Mouse (Mus musculus) kidney, postnatal 0 days (tissue): ENCODE results near the gene Inpp5k. TPM values are rescaled to one million over a fixed set of nuclear protein-coding genes. Genes with fewer than 3 reads are reported as not detected.
A peak's percentile ranks its signal among the peaks of the same experiment; 100 is the strongest.

ENCODE experiments used
- ATAC-seq: fragments of 200-750 bp; cut with Nextera tagmentation; replicated peaks from 2 replicates; pipeline ENCODE4 v1.8.0; 2017; ENCODE audit warnings: low read depth, moderate number of reproducible peaks, moderate TSS enrichment, moderate library complexity; ENCODE audit not compliant: low FRiP score
- DNase-seq: peaks from one replicate; pipeline ENCODE4 v3.0.0-alpha.2; 2016; ENCODE audit warnings: low spot score
- H3K27ac ChIP-seq: fragments of 300-500 bp; sonication (generic); 2 replicates; pipeline ENCODE4 v1.5.1; 2014; ENCODE audit warnings: mild to moderate bottlenecking
- H3K27me3 ChIP-seq: fragments of 300-500 bp; sonication (generic); 2 replicates; pipeline ENCODE4 v1.6.1; 2014; ENCODE audit warnings: low read length, mixed read lengths; ENCODE audit not compliant: insufficient read depth
- H3K36me3 ChIP-seq: fragments of 300-500 bp; sonication (generic); 2 replicates; pipeline ENCODE4 v1.6.1; 2014; ENCODE audit warnings: low read length, mixed read lengths; ENCODE audit not compliant: insufficient read depth
- H3K4me1 ChIP-seq: fragments of 300-500 bp; sonication (generic); replicated peaks from 2 replicates; pipeline ENCODE4 v1.6.1; 2014; ENCODE audit warnings: antibody characterized with exemption, low read length, mixed read lengths; ENCODE audit not compliant: insufficient read depth
- H3K4me2 ChIP-seq: fragments of 300-500 bp; sonication (generic); 2 replicates; pipeline ENCODE4 v1.6.1; 2014; ENCODE audit warnings: mild to moderate bottlenecking, low read length, moderate library complexity, mixed read lengths
- H3K4me3 ChIP-seq: fragments of 300-500 bp; sonication (generic); replicated peaks from 2 replicates; pipeline ENCODE4 v1.5.1; 2014; ENCODE audit warnings: low read depth, low read length
- H3K9ac ChIP-seq: fragments of 300-500 bp; sonication (generic); 2 replicates; pipeline ENCODE4 v1.6.1; 2014; ENCODE audit warnings: low read depth, low read length
- H3K9me3 ChIP-seq: fragments of 300-500 bp; sonication (generic); replicated peaks from 2 replicates; pipeline ENCODE4 v1.6.1; 2016; ENCODE audit warnings: low read length, inconsistent platforms, mixed read lengths
- CTCF ChIP-seq: IDR thresholded peaks from 2 replicates; pipeline ENCODE4 v1.5.1; 2016; ENCODE audit warnings: antibody characterized with exemption, low read depth, mild to moderate bottlenecking, moderate library complexity
- WGBS: fragments of 180-500 bp; shearing (Covaris S2); extraction: QIAGEN DNeasy Blood & Tissue Kit; methylation state at CpG from one replicate; pipeline ENCODE4 v1.1.7; 2014; 5-methylcytosine and 5-hydroxymethylcytosine counted together
- polyA plus RNA-seq: library from polyadenylated mRNA; unstranded; fragments of >200 nt; fragmentation: Nextera tagmentation; extraction: Ambion mirVana; gene quantifications from 2 replicates; pipeline ENCODE4 v1.2.1, GENCODE M21; 2015

Gene Inpp5k
- polyA plus RNA-seq, 1 experiment from 2014 or later: 38.6 TPM

DNA sequence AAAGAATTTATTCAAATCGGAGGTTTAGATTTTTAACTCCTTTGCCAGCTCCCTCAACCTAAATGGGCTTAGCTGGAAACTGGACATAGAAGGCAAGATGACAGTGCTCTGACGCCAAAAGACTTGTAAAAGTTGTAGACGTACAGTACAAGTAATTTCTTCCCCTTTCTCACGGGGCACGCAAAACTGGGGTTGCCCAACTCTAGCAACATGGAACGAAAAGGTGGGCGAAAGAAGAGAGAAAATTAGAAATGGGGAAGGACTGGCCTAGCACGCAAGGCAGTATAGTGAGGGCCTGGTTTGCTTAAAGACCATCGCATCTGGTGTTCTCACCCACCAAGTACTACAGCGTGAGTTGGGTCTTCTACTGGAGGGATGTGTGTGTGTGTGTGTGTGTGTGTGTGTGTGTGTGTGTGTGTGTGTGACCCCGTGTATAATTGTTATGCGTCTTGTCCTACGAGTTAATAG lies 20.2 kb downstream of the Inpp5k start:
- DNase-seq: no peak
- Histone ChIP-seq H3K27me3 (no peaks in the 10 kb centered on the region), H3K4me3 (peak overlapping the region; percentile 78), H3K9ac (peak overlapping the region; percentile 84), H3K4me1 (peaks cover 20% of the 10 kb centered on the region), H3K4me2 (peak overlapping the region; percentile 93), H3K9me3 (no peaks in the 10 kb centered on the region), H3K36me3 (0 out of 2 replicates have a peak, but pooled peaks cover 3% of the 10 kb centered on the region), H3K27ac (peak overlapping the region; percentile 97)
- no peak for ATAC-seq
- TF ChIP-seq CTCF: no peak
- WGBS: 36% methylated on average over 13 of the region's 13 CpGs

DNA sequence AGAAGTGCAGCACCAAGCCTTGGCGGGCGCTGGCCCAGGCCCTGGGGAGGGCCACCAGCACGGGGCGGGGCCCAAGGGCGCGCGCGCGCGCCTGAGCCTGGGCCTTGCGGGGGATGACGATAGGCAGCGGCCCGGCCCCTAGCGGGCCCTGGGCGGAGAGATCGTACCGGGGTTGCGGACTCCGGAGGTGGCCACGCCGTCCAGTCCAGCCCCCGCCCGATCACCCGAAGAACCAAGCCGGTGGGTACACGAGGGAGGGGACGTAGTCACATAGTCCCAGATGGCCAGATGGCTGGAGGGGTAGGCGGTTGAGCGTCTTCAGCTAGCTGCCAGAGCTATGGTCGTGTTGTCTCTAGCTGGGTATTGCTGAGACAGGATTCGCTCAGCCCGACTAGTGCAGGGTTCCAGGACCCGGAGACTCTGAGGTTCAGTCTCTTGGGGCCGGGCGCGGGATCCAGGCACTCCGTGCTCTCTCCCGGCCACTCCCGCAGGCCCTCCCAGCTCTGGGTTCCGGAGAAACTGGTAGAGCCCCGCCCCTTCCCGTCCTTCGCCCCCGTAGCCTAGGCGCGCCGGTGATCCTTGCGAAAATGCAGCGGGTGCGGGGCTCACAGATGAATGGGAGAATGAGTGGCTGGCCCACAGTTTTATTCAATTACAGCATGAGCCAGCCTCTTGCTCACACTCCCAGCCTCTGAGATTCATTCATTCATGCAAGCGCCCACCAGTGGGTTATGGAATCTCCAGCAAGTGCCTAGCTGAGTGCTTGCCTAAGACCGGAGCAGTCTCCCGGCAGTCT lies 20.8 kb downstream of the Inpp5k start:
- Histone ChIP-seq H3K27ac (peak overlapping the region; percentile 97), H3K36me3 (0 out of 2 replicates have a peak, but pooled peaks cover 3% of the 10 kb centered on the region), H3K9me3 (no peaks in the 10 kb centered on the region), H3K27me3 (no peaks in the 10 kb centered on the region), H3K4me2 (peak overlapping the region; percentile 93), H3K9ac (peak overlapping the region; percentile 84), H3K4me1 (peaks cover 26% of the 10 kb centered on the region), H3K4me3 (peak overlapping the region; percentile 78)
- TF ChIP-seq CTCF: no peak
- WGBS: under 1% methylated on average over 54 of the region's 54 CpGs
- DNase-seq (peak; percentile 85), ATAC-seq (peak; percentile 54)

DNA sequence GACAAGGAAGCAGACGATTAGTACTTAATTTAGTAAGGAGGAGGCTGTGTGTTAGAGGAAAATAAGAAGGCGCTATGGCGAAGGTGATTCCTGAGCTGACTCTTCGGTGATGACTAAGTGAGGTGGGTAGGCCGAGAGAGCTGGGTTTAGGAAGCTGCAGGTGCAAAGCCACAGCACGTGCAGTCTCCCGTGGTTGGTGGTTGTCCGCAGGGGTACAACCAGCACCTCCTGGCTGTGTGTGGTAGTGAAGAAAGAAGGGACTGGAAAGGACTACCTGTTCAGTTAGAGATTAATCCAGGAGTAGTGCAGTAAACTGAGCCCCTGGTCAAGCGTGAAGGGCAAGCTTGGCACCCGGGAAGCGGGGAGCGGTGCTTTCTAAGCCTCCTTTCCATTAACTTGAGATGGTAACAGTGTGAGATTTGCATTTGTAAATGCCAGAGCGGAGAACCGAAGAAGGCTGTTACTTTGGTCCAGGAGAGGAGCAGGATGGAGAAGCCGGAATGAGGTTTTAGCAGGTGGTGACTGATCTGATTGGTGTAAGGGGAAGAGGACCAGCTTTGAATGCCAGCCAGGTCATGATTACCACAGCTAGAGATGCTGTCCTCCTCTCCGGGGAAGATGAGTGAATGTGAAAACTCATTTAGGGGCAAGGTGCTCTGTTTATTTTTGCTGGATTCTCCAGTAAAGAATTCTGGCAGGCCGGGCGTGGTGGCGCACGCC lies 21.6 kb downstream of the Inpp5k start:
- ATAC-seq (peak; percentile 19; the same call in 1 of the 2 replicates), DNase-seq (peak; percentile 54)
- Histone ChIP-seq H3K4me1 (peaks cover 30% of the 10 kb centered on the region), H3K27me3 (no peaks in the 10 kb centered on the region), H3K36me3 (no peaks in the 10 kb centered on the region), H3K27ac (peak overlapping the region; percentile 97), H3K9me3 (no peaks in the 10 kb centered on the region), H3K4me3 (peak overlapping the region; percentile 78), H3K9ac (peak overlapping the region; percentile 84), H3K4me2 (peak overlapping the region; percentile 93)
- peak; percentile 48; the same call in 1 of the 2 replicates for TF ChIP-seq CTCF
- 21% methylated on average over 20 of the region's 20 CpGs for WGBS

DNA sequence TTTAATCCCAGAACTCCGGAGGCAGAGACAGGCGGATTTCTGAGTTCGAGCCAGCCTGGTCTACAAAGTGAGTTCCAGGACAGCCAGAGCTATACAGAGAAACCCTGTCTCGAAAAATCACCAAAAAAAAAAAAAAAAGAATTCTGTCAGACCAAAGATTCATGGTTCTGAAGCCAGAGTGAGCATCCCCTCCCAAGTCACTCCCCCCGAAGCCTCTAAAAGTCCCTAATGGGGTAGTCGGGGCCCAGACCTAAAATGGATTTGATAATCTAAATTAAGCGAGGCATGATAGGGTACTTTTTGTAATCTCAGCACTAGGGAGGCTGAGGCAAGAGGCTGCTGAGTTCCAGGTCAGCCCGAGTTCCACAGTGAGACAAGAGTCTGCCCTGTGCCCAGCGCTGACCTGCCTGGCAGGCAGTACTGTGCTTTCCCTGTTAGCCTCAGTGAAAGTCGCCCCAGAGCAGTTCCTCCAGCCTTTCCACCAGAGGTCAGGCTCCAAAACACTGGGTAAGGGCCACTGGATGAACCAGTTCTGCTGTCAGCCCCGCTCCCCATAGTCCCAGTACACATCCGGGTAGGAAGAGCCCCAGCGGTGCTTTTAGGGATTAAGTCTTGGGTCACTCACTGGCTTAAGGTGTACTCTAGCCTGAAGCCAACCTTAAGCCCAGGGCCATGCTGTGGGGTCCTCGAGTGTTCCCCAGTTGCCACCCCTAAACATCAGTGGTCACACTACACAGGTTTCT lies 22.3 kb downstream of the Inpp5k start:
- no peak for ATAC-seq

DNA sequence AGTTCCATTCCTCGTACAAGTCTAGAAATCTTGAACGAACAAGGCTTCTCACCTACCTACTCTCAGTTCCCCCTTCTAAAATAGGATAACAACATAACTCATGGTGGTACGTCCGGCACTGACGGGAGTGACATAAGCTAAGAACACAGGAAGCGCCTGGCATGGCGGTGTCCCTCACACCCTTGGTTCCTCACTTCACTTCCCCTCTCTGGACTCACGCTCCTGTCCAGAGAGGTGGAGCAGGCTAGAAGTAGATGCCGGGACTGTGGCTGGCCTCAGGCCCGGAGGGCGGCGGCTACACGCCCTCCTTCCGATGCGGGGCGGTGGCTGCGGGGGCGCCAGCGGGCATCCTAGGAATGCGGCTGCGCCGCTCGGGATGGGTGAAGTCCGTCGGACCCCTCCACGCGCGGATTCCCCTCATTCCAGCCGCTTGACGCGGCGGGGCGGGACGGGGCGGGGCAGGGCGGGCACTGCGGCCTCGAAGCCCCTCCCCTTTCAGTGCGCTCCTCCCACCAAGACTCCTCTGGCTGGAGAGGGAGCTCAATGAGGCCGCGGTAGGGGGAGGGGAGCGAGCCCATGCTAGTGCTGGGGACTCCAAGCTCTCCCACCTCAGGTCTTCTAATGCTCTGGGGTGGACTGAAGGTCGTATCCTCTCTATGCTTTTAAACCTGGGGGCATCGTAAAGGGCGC lies 23.1 kb downstream of the Inpp5k start:
- Histone ChIP-seq H3K4me1 (peaks cover 30% of the 10 kb centered on the region), H3K9me3 (no peaks in the 10 kb centered on the region)
- WGBS: under 1% methylated on average over 42 of the region's 45 CpGs

More for the DNA sequence above, 22.3 kb downstream of the Inpp5k start:
- no peaks in the 10 kb centered on the region for H3K9me3 ChIP-seq
- 0 out of 2 replicates have a peak, but pooled peaks cover 3% of the 10 kb centered on the region for H3K36me3 ChIP-seq
- H3K27ac ChIP-seq: peak overlapping the region; percentile 97
- DNase-seq: peak; percentile 49
- peaks cover 30% of the 10 kb centered on the region for H3K4me1 ChIP-seq
- H3K9ac ChIP-seq: peak overlapping the region; percentile 84
- H3K27me3 ChIP-seq: no peaks in the 10 kb centered on the region
- H3K4me3 ChIP-seq: peak overlapping the region; percentile 78
- WGBS: 33% methylated on average over 14 of the region's 14 CpGs
- H3K4me2 ChIP-seq: peak overlapping the region; percentile 93
- peak; percentile 48 for TF ChIP-seq CTCF

More for the DNA sequence above, 23.1 kb downstream of the Inpp5k start:
- H3K27ac ChIP-seq: peak overlapping the region; percentile 97
- H3K36me3 ChIP-seq: peaks cover 11% of the 10 kb centered on the region
- peak overlapping the region; percentile 93 for H3K4me2 ChIP-seq
- TF ChIP-seq CTCF: no peak
- peak overlapping the region; percentile 56 for H3K9ac ChIP-seq
- H3K27me3 ChIP-seq: no peaks in the 10 kb centered on the region
- H3K4me3 ChIP-seq: peak overlapping the region; percentile 36
- peak; percentile 71 for ATAC-seq
- DNase-seq: peak; percentile 93
